Mouse (Mus musculus) liver (tissue): ENCODE measurements around the gene Lhpp.

Experiments used
- DNase-seq: peaks from one replicate; pipeline ENCODE4 v3.0.0-alpha.2; 2020; ENCODE audit warnings: mixed read lengths

Gene Lhpp

GRCm38 (mm10) chr7:132610468-132611318, at the start of gene Lhpp:
Lhpp (plus strand) TSS chr7:132610638.
- DNase-seq: peak; percentile 87

- no peak for DNase-seq
Observed at GRCm38 (mm10) chr7:132565831-132566230, 44.6 kb upstream of the Lhpp start.

GRCm38 (mm10) chr7:132568817-132569216, 41.6 kb upstream of the Lhpp start:
- DNase-seq: no peak

- DNase-seq: peak; percentile 74
Observed at GRCm38 (mm10) chr7:132570071-132570470, 40.4 kb upstream of the Lhpp start.

GRCm38 (mm10) chr7:132571481-132571880, 39.0 kb upstream of the Lhpp start:
- DNase-seq: no peak

GRCm38 (mm10) chr7:132572738-132573137, 37.7 kb upstream of the Lhpp start:
- no peak for DNase-seq

GRCm38 (mm10) chr7:132573205-132573604, 37.2 kb upstream of the Lhpp start:
- DNase-seq: no peak

GRCm38 (mm10) chr7:132574646-132575045, 35.8 kb upstream of the Lhpp start:
- no peak for DNase-seq

GRCm38 (mm10) chr7:132575623-132576022, 34.8 kb upstream of the Lhpp start:
- peak; percentile 89 for DNase-seq

- peak; percentile 98 for DNase-seq
Observed at GRCm38 (mm10) chr7:132576116-132576650, 34.3 kb upstream of the Lhpp start, which contains the start of gene Oat. Oat (minus strand) TSS chr7:132576398.

GRCm38 (mm10) chr7:132576891-132577290, 33.5 kb upstream of the Lhpp start:
- DNase-seq: no peak

GRCm38 (mm10) chr7:132580511-132580910, 29.9 kb upstream of the Lhpp start:
- DNase-seq: no peak

- no peak for DNase-seq
Observed at GRCm38 (mm10) chr7:132581441-132581840, 29.0 kb upstream of the Lhpp start.

- no peak for DNase-seq
Observed at GRCm38 (mm10) chr7:132585695-132586491, 24.5 kb upstream of the Lhpp start.

GRCm38 (mm10) chr7:132587167-132587566, 23.3 kb upstream of the Lhpp start:
- DNase-seq: no peak

- DNase-seq: no peak
Observed at GRCm38 (mm10) chr7:132589610-132590009, 20.8 kb upstream of the Lhpp start.

GRCm38 (mm10) chr7:132593762-132594161, 16.7 kb upstream of the Lhpp start:
- no peak for DNase-seq

- no peak for DNase-seq
Observed at GRCm38 (mm10) chr7:132594325-132594724, 16.1 kb upstream of the Lhpp start.

GRCm38 (mm10) chr7:132595787-132596186, 14.7 kb upstream of the Lhpp start:
- peak; percentile 29 for DNase-seq

- DNase-seq: peak; percentile 13
Observed at GRCm38 (mm10) chr7:132596557-132597250, 13.7 kb upstream of the Lhpp start.

- peak; percentile 34 for DNase-seq
Observed at GRCm38 (mm10) chr7:132597251-132598041, 13.0 kb upstream of the Lhpp start.
